Mouse (Mus musculus): ENCODE results near the gene Tdpoz2. TPM values are rescaled to one million over a fixed set of nuclear protein-coding genes. Genes with fewer than 3 reads are reported as not detected.
A peak's percentile ranks its signal among the peaks of the same experiment; 100 is the strongest.
"Not testable (repeated sequence)": the region's sequence is repeated elsewhere in the genome, so short reads cannot be mapped to it uniquely, and the experiment has no call there.

Tdpoz2 gene
- 1 to 10 TPM; 1.3 to 2.1 TPM for total RNA-seq (2021)
- long read RNA-seq, experiment 1, result 0 reads
- long read RNA-seq, experiment 2, result 0 reads

DNA sequence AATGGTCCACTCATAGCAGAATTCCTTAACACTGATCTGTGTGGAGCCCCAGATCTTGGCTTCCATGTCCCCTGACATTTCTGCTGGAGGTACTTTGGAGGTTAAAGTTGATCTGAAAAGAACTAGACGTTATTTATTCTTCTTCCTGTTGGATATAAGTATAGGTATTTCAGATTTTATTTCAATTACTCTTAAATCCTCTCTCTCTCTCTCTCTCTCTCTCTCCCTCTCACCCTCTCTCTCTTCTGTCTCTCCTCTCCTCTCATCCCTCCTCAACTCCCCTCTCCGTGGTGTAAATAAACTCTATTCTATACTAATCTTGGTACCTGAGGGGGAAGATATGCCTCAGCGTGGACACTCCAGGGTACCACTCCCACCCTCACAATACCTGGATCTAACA is at the start of gene Tdpoz2:
Tdpoz2 (minus strand) TSS at position 101 of the 400 bp plus-strand sequence.
- no peak for DNase-seq

DNA sequence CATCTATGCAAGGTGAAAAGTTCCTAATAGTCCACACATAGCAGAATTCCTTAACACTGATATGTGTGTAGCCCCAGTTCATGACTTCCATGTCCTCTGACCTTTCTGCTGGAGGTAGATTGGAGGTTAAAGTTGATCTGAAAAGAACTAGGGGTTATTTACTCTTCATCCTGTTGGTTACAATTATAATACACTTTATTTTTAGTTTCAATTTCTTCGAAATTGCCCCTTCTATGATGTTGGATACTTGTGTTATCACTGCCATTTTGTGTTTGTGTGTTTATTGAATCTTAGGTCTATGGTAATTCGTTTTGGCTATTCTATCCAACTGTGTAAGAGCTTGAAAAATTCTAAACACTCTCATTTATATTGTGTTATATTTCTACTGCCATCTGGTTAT is 40.5 kb upstream of the Tdpoz2 start, which contains the start of gene Gm37596:
Gm37596 (minus strand) TSS at position 101 of the 400 bp plus-strand sequence.
- not testable (repeated sequence) for DNase-seq

- not testable (repeated sequence) for DNase-seq
These were observed 23.7 kb upstream of the Tdpoz2 start, which contains the start of gene Tdpoz1 for GRCm38 (mm10) chr3:93676210-93676609. TSS of gene Tdpoz1 (minus strand) at chr3:93676310.

DNA sequence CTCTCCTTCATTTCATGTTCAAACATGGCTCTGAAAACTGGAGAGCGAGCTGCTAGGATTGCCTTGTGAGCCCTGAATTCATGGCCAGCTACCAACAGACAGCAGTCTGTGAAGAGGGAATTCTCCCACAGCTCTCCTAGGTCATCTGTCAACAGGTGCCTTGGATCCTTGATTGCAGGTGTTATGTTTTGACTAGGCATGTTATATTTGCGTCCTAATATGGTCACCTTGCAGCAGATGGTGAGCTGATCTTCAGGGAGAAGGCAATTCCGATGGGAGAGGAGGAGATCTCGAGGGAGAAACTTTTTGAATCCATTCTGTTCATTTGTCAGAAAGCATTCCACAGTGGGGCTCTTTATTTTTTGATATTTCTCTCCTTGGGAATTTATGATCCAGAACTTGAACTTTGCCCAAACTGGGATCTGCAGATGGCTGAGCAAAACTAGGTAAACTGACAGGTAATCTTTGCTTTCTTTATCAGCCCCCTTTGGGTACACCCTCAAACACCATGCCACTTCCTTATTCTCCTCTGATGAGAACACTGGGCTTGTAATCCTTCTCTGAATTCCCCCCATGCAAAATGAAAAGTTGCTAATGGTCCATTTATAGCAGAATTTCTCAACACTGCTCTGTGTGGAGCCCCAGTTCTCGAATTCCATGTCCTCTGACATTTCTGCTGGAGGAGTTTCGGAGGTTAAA is 18.5 kb upstream of the Tdpoz2 start:
- not testable (repeated sequence) for DNase-seq

DNA sequence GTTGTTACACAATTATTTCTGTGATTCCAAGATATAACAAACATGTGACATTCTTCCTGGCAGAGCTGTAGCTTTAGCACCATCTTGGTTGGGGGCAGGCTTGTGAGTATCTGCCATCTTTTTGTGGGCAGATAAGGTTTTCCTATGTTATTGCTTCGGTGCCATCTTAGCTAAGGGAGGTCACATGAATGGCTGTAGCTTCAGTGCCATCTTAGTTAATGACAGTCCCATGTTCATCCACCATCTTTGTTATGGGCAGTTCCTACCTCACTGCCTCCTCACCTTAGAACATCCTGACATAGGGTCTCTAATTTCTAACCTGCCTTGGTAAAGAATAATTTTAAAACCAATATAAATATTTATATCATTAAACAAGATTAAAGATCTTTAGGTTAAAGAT is 1.8 kb upstream of the Tdpoz2 start:
- no peak for DNase-seq

- DNase-seq, result not testable (repeated sequence)
These were observed 21.4 kb downstream of the Tdpoz2 start for GRCm38 (mm10) chr3:93630917-93631714.

DNA sequence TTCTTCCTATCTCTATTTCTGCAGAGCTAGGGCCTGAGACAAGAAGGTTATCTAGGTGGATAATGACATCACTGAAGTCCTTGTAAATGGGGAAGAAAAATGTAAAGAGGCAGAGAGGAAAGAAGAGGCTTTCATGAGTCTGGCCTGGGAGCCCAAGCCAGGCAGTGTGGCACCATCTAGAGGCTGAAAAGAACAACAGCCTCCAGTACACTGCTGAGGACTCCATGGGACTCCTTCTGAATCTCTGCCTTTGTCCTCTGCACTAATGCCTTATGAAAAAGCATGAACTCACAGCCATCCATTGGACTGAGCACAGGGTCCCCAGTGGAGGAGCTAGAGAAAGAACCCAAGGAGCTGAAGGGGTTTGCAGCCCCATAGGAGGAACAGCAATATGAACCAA is 43.5 kb downstream of the Tdpoz2 start:
- DNase-seq, result peak; percentile 29

GRCm38 (mm10) chr3:93601903-93602302 is 50.6 kb downstream of the Tdpoz2 start:
- peak; percentile 26 for DNase-seq

Other genes with a start within 250 kb of the Tdpoz2 start
- gene Tchh, start 210.4 kb downstream of the Tdpoz2 start, total RNA-seq (2021), result under 1 TPM; 0.24 TPM
- not detected for gene Tchhl1, start 183.9 kb downstream of the Tdpoz2 start, total RNA-seq (2021)
- gene S100a11, start 132.2 kb downstream of the Tdpoz2 start, total RNA-seq (2021), result 100 to 1,000 TPM; 210 to 249 TPM
- gene S100a10, start 97.6 kb downstream of the Tdpoz2 start, total RNA-seq (2021), result 100 to 1,000 TPM; 204 to 207 TPM
- not detected for gene Tdpoz1, start 23.6 kb upstream of the Tdpoz2 start, total RNA-seq (2021)
- not detected for gene Gm37596, start 40.4 kb upstream of the Tdpoz2 start, total RNA-seq (2021)
- not detected for gene Gm5773, start 120.3 kb upstream of the Tdpoz2 start, total RNA-seq (2021)
- gene Tdpoz4, start 143.7 kb upstream of the Tdpoz2 start, total RNA-seq (2021), result not detected
- gene Tdpoz3, start 173.3 kb upstream of the Tdpoz2 start, total RNA-seq (2021), result not detected